Mouse (Mus musculus): ENCODE measurements around the gene Vangl1.
A peak's percentile ranks its signal among the peaks of the same experiment; 100 is the strongest.
"Not testable (repeated sequence)": the region's sequence is repeated elsewhere in the genome, so short reads cannot be mapped to it uniquely, and the experiment has no call there.

Gene Vangl1

GRCm38 (mm10) chr3:102203781-102204721, at the start of gene Vangl1:
Gene Vangl1, minus strand, starts transcription at chr3:102204693.
- no peak for DNase-seq (ENCODE audit: low read depth, low spot score)

GRCm38 (mm10) chr3:102253554-102253953, 49.1 kb upstream of the Vangl1 start:
- no peak for DNase-seq (ENCODE audit: low read depth, low spot score)

GRCm38 (mm10) chr3:102252927-102253326, 48.4 kb upstream of the Vangl1 start:
- DNase-seq (ENCODE audit: low read depth, low spot score): no peak

GRCm38 (mm10) chr3:102250873-102251272, 46.4 kb upstream of the Vangl1 start:
- no peak for DNase-seq (ENCODE audit: low read depth, low spot score)

DNA sequence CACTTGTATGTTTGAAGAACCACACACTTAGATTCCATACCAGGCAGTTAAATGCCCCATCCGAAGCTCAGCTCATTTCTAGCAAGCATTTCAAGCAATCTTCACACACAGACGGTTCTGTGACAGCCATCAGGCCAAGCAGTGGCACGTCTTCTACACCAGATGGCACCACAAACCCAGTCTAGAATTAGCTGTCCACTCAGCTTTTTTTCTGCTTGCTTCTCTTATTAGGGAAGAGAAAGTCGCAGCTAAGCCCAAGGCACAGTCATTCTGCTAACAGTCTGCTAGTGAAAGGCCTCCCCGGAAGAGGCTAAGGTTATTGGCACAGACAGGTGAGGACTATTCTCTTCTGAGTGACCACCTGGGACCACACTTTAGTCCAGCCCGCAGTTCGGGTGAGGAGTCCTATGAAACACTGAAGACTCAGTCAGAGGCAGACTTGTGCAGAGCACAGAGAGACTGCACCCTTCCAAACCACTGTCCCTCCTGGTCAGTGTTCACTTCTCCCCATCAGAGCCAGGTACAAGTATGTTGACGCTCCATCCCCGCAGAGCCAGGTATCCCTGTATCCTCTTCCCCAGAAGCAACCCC, 45.0 kb upstream of the Vangl1 start:
- peak; percentile 27 for DNase-seq (ENCODE audit: low read depth, low spot score)

GRCm38 (mm10) chr3:102244601-102245000, 40.1 kb upstream of the Vangl1 start:
- DNase-seq (ENCODE audit: low read depth, low spot score): no peak

GRCm38 (mm10) chr3:102242854-102243253, 38.4 kb upstream of the Vangl1 start:
- peak; percentile 31 for DNase-seq (ENCODE audit: low read depth, low spot score)

GRCm38 (mm10) chr3:102231418-102232134, 27.1 kb upstream of the Vangl1 start:
- no peak for DNase-seq (ENCODE audit: low read depth, low spot score)

GRCm38 (mm10) chr3:102222756-102223155, 18.3 kb upstream of the Vangl1 start:
- no peak for DNase-seq (ENCODE audit: low read depth, low spot score)

GRCm38 (mm10) chr3:102218301-102218700, 13.8 kb upstream of the Vangl1 start:
- no peak for DNase-seq (ENCODE audit: low read depth, low spot score)

- DNase-seq (ENCODE audit: low read depth, low spot score): no peak
Observed at GRCm38 (mm10) chr3:102214736-102215135, 10.2 kb upstream of the Vangl1 start.

- no peak for DNase-seq (ENCODE audit: low read depth, low spot score)
Observed at GRCm38 (mm10) chr3:102214299-102214698, 9.8 kb upstream of the Vangl1 start.

GRCm38 (mm10) chr3:102212896-102213295, 8.4 kb upstream of the Vangl1 start:
- no peak for DNase-seq (ENCODE audit: low read depth, low spot score)

DNA sequence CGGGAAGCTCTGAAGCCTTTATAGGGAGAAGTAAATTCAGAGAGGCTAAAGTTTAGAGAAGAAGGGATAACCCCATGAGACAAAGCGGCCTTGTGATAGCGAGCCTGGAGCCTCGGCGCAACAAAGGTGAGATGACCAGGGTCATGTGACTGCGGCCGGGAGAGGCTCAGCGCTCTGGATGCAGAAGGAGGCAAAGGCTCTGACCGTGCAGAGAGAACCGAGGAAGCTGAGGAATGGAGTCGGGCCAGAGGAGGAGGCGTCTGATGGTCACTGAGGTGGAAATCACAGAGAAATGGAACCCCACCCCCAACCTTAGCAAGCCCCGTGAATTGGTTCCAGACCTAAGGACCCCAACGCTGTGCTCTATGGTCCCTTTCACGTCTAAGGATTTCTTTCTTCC, 7.8 kb upstream of the Vangl1 start:
- DNase-seq (ENCODE audit: low read depth, low spot score): no peak

DNA sequence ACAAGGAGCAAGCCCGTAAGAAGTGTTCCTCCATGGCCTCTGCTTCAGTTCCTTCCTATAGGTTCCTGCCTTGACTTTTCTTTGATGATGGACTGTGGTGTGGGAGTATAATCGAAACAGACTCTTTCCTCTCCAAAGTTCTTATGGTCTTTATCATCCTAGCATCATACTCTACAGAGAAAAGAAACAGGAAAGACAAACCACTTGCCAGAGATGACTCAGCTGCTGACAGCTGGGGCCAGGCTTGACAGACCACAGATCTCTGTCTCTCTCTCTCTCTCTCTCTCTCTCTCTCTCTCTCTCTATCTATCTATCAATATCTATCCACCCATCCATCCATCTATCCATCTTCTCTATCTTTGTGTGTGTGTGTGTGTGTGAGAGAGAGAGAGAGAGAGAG, 6.8 kb upstream of the Vangl1 start:
- DNase-seq (ENCODE audit: low read depth, low spot score): no peak

DNA sequence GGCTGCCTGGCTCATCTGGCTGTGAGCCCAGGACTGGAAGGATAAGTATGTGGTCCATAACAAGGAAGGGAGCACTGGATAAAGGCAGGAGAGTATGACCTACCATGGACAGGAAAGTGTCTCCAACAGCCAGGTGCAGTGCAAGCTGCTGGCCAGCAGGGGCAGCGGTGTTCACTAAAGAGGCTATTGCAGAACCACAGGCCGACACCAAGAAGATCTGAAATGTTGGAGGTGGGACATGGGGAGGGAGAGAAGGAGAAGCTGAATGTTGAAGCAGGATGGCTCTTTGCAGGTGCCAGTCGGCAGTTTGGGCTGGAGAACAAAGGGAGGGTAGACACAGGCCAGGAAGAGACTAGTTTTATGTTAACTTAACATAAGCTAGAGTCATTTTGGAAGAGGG, 6.3 kb upstream of the Vangl1 start:
- DNase-seq (ENCODE audit: low read depth, low spot score): no peak

DNA sequence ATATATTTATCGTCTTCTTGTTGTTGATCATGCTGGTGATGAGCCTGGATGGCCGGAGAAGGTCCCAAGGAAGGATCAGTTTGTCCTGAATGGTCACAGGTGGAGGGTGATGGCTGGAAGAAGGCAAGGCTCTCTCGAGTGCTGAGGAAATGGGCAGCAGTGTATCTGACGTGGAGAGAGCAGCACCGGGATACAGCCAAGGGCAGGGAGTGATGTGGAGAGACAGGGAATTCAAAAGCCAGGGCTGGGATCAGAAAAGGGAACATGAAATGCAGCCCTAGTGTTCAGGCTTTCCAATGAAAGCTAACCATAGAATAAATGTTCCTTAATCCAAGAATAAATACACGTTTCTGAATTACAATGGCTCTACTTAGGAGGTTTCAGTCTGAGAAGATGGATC, 4.4 kb upstream of the Vangl1 start:
- DNase-seq (ENCODE audit: low read depth, low spot score): no peak

- DNase-seq (ENCODE audit: low read depth, low spot score): no peak
Observed at GRCm38 (mm10) chr3:102205458-102205830, 951 bp upstream of the Vangl1 start.

GRCm38 (mm10) chr3:102204734-102205457, 403 bp upstream of the Vangl1 start:
- not testable (repeated sequence) for DNase-seq (ENCODE audit: low read depth, low spot score)

DNA sequence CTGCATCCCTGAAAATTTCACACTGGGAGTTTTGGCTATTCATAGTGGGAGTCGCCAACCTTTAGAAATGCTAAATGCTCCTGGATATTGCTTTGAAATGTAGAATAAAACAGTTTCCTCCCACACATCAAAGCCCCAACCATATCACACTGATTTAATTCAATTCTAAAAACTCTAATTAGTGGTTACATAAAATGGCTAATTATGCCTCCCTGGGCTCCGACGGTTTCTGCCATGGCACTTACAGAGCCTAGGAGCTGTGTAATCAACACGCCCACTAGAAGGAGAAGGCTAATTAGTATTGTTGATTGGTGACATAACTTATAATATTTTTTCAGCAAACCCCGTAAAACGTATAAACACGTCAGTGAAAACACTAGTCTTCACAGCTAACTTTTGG, 1.4 kb downstream of the Vangl1 start:
- no peak for DNase-seq (ENCODE audit: low read depth, low spot score)

DNA sequence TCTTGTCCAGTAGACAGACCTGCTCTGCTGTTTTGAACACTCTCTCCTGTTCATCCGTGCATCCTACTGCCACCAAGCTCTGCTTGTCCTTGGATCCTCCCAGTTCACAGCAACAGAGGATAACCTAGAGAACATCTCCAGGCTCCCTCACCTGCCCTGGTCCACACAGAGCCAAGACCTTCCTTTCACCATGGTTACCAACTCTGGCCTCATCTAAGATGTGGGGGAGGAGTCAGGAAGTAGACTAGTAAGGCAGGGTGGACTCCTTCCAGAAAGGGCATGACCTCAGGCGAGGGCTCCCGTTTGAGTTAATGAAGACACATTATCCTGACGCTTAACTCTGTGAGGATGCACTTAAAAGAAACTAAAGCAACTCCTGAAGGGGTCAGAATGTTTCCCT, 4.5 kb downstream of the Vangl1 start:
- no peak for DNase-seq (ENCODE audit: low read depth, low spot score)

DNA sequence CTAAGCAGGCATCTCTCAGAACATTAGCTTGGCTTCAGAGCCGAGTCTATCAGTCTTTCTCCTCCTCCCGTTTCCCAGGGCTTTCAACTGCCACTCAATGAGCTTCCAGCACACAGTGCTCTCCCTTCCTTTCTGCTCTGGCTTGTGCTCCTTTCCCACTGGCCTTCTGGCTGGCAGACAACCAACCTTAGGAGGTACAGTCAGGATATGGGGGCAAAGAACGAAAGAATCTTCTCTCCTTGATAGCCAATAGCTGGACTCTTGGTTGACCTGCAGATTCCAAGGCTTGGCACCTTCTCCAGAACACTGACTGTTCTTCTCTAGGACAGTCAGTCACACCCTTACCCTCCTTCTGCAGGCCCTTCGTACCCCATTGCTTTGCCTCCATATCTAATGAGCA, 5.3 kb downstream of the Vangl1 start:
- DNase-seq (ENCODE audit: low read depth, low spot score): no peak

Data from retina, postnatal 7 days (tissue).